Mouse (Mus musculus) megakaryocyte, embryonic 14.5 days (primary cell): ENCODE results near the gene 1700001O22Rik. TPM values are rescaled to one million over a fixed set of nuclear protein-coding genes. Genes with fewer than 3 reads are reported as not detected.
A peak's percentile ranks its signal among the peaks of the same experiment; 100 is the strongest.

Experiments used
- H3K27me3 ChIP-seq: replicated peaks from 2 replicates; pipeline ENCODE3; 2012; ENCODE audit warnings: inconsistent platforms
- H3K36me3 ChIP-seq: replicated peaks from 2 replicates; pipeline ENCODE3; 2012; ENCODE audit warnings: low read length, inconsistent platforms, mixed read lengths
- H3K4me1 ChIP-seq: 2 replicates; pipeline ENCODE4 v1.6.1; 2012; ENCODE audit warnings: inconsistent platforms
- H3K4me3 ChIP-seq: replicated peaks from 2 replicates; pipeline ENCODE3; 2012; ENCODE audit warnings: moderate library complexity, mild to moderate bottlenecking, inconsistent platforms
- H3K9me3 ChIP-seq: 2 replicates; pipeline ENCODE4 v1.6.1; 2012; ENCODE audit warnings: inconsistent platforms
- FLI1 ChIP-seq: IDR thresholded peaks from 2 replicates; pipeline ENCODE4 v1.6.1; 2012; ENCODE audit warnings: low read length, inconsistent platforms, mixed read lengths
- GATA1 ChIP-seq: IDR thresholded peaks from 3 replicates; pipeline ENCODE4 v1.6.1; 2012; ENCODE audit warnings: mixed read lengths, low read length, inconsistent platforms, borderline replicate concordance
- polyA plus RNA-seq: library from polyadenylated mRNA; stranded (reverse); fragments of >175 nt; gene quantifications from 2 replicates; pipeline ENCODE4 v1.2.3, GENCODE M21; 2012; ENCODE audit warnings: low replicate concordance; ENCODE audit not compliant: insufficient read depth

Gene 1700001O22Rik
- polyA plus RNA-seq, 1 experiment, result not detected

- peaks cover 41% of the 10 kb centered on the region for H3K4me1 ChIP-seq
- H3K36me3 ChIP-seq, result no peaks in the 10 kb centered on the region
- H3K4me3 ChIP-seq, result no peak overlapping the region
- H3K27me3 ChIP-seq, result peaks cover 78% of the 10 kb centered on the region
- TF ChIP-seq FLI1, result no peak
- no peak for TF ChIP-seq GATA1
- no peaks in the 10 kb centered on the region for H3K9me3 ChIP-seq
These were observed 4.0 kb downstream of the 1700001O22Rik start for GRCm38 (mm10) chr2:30799456-30799855.

DNA sequence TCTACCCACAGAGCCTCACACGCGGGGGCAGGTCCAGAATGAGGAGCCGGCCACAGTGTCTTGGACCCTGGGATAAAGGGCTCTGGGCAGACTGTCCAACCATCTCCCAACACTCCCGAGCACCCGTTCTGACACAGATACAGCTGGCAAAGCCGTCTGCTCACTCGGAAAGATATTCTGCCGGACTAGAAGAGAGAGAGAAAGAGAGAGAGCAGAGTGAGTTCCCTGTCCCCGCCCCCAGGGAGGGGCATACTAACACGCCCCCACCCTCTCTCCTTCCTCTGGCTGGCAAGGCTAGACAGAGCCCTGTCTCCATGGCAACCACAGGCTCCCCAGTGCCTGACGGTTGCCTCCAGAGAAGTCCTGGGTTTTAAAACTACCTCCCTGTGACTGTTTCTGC lies 7.1 kb downstream of the 1700001O22Rik start:
- Histone ChIP-seq H3K9me3 (no peaks in the 10 kb centered on the region), H3K4me1 (peaks cover 57% of the 10 kb centered on the region), H3K27me3 (peaks cover 67% of the 10 kb centered on the region), H3K36me3 (no peaks in the 10 kb centered on the region), H3K4me3 (peak overlapping the region; percentile 87)
- TF ChIP-seq GATA1, result no peak
- no peak for TF ChIP-seq FLI1

DNA sequence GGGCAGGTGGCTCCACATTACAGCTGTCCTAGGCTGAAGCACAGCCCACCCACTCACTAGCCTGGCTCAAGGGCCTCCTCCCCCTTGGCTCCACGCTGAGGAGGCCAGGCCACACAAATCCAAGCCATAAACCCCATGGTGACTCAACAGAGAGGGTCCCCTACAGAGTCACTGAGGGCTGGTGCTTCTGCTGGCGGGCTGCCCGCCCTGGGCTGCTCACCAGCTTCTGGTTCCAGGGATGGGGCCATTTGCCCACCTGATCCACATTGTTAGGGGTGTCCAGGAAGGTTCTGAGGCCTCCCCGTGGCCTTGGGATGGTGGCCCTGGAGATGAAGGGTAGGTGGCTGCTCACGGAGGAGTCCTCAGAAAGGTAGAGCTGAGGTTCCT lies 7.6 kb downstream of the 1700001O22Rik start:
- H3K4me3 ChIP-seq, result peak overlapping the region; percentile 87
- H3K4me1 ChIP-seq, result peaks cover 55% of the 10 kb centered on the region
- H3K36me3 ChIP-seq, result no peaks in the 10 kb centered on the region
- TF ChIP-seq FLI1 (no peak), GATA1 (no peak)
- no peaks in the 10 kb centered on the region for H3K9me3 ChIP-seq
- peaks cover 64% of the 10 kb centered on the region for H3K27me3 ChIP-seq

DNA sequence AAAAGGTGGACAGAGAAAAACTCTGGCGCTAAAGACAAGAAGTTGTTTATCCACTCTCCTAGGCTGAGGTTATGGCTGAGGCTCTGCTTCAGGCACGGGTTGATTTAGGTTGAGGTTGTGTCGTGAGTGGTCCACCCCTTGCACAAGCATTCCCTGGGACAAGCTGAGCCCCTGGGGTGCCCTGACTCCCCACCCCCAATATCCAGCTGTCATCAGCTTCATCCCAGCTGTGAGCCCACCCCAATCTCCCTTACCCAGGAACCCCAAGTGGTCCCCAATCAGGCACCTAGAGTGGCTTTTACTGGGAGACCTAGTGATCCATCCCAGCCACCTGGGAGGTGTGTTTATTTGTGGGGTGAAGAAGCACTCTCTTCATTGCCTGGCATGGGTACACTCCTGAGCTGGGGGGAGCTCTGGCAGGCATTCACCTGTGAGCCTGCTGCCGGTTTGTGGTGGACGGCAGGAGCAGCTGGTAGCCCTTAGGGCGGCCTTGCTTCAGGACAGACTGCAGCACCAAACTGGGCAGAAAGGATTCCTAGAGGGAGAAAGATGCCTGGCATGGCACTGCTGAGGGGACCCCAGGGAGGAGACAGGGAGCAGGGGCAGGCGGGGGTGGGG lies 8.1 kb downstream of the 1700001O22Rik start:
- Histone ChIP-seq H3K9me3 (no peaks in the 10 kb centered on the region), H3K4me1 (peaks cover 56% of the 10 kb centered on the region), H3K4me3 (peak overlapping the region; percentile 93), H3K27me3 (peaks cover 59% of the 10 kb centered on the region), H3K36me3 (no peaks in the 10 kb centered on the region)
- TF ChIP-seq FLI1, result no peak
- TF ChIP-seq GATA1, result no peak

DNA sequence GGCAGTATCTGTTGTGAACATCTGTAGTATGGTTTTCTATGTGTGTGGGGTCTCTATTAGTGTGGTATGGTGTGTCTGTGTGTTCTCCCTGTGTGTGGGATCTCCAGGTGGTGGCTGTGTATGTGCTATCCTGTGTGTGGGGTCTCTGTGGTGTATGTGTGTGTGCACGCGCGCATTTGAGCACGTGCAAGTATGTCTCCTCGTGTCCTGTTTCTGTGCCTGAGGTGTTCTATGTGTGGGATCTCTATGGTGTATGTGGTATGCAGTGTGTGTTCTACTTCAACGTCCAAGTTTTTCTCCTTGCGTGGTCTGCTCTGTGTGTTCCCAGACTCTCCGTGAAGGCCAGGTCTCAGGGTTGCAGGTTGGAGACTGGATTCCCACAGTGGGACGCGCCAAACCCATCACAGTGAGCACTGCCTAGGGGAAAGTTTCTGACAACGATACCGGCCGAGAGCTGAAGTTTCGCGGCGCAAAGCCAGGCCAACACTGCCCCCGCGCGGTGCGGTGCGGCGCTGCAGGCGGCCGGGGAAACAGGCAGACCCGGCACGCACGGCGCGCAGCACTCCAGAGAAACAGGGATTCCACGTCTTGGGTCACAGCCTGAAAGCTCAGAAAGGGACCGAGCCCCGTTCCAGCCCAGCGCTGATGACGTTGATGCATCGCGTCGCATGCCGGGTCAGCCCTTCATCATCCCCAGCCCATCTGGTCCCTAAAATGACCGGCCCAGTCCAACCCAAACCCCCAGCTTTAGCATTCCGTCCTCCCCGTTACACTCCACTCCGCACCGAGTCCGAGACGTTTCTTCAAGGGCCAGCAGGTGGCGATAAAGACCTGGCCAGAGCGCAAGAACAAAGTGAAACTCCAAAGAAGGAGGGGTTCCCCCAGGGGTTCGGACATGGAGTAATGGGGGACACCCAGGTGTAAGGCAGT lies 9.0 kb downstream of the 1700001O22Rik start:
- TF ChIP-seq GATA1, result no peak
- no peak for TF ChIP-seq FLI1
- Histone ChIP-seq H3K9me3 (no peaks in the 10 kb centered on the region), H3K27me3 (peaks cover 50% of the 10 kb centered on the region), H3K36me3 (no peaks in the 10 kb centered on the region), H3K4me3 (peak overlapping the region; percentile 93), H3K4me1 (peaks cover 58% of the 10 kb centered on the region)

DNA sequence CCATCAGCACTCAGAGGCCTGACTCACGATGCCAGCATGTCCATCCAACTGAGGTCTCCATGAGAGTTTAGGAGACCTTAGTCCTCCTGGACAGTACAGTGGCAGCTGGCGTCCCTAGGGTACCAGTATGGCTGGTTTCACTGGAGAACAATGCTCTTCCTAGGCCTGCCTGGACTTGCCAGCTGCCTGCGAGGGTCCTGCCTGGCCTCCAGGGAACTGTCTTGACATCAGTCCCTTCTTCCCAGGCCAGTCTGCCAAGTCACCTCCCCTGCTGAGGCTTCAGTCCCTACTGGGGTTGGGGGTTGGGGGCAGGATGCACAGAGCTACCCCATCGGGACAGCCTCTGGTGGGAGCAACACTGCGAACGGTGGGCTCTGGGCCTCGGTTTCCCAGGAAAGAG lies 11.4 kb downstream of the 1700001O22Rik start:
- H3K4me3 ChIP-seq, result no peak overlapping the region
- H3K9me3 ChIP-seq, result no peaks in the 10 kb centered on the region
- TF ChIP-seq GATA1 (no peak), FLI1 (no peak)
- peaks cover 28% of the 10 kb centered on the region for H3K27me3 ChIP-seq
- peaks cover 75% of the 10 kb centered on the region for H3K4me1 ChIP-seq
- no peaks in the 10 kb centered on the region for H3K36me3 ChIP-seq

DNA sequence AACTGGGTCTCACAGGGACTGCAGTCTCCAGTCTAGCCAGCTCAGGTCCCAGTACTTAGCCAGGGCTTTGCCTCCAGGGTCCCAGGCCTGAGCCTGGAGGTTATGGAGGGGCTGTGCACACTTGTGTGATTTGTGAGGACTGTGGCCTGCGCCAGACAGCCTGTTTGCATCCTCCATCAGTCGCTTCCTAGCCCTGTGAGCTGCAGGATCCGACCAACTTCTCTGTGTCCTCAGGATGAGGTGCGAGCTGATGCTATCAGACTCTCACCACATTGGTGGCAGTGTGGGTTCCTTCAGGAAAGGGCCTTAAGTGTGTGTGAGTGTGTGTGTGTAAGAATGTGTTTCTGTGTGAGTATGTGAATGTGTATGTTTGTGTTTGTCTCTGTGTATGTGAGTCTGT lies 16.0 kb downstream of the 1700001O22Rik start:
- H3K4me1 ChIP-seq, result peaks cover 83% of the 10 kb centered on the region
- TF ChIP-seq FLI1 (no peak), GATA1 (no peak)
- no peak overlapping the region for H3K4me3 ChIP-seq
- H3K9me3 ChIP-seq, result no peaks in the 10 kb centered on the region
- peaks cover 28% of the 10 kb centered on the region for H3K27me3 ChIP-seq
- no peaks in the 10 kb centered on the region for H3K36me3 ChIP-seq

GRCm38 (mm10) chr2:30784078-30784994 lies 19.1 kb downstream of the 1700001O22Rik start:
- Histone ChIP-seq H3K4me3 (peak overlapping the region; percentile 59), H3K4me1 (peaks cover 80% of the 10 kb centered on the region), H3K36me3 (peaks cover 4% of the 10 kb centered on the region), H3K9me3 (no peaks in the 10 kb centered on the region), H3K27me3 (peaks cover 18% of the 10 kb centered on the region)
- TF ChIP-seq FLI1, result no peak
- no peak for TF ChIP-seq GATA1

DNA sequence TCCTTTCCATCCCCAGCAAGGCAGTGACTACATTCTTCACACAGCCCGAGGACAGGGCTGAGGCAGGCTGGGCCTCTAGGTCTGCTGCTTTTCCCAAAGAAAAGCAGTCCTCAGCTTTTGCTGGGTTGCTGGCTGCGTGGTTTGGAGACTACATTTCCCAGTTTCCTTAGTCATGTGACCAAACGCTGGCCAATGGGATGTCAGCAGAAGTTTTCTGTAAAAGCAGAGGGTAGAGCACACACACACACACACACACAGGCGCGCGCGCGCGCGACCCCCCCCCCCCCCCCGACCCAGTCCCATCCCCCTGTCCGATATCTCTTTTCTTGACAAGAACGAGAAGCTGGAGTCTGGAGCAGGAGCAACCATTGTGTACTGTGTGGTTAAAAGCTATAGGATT lies 20.1 kb downstream of the 1700001O22Rik start:
- no peak for TF ChIP-seq GATA1
- TF ChIP-seq FLI1, result no peak
- H3K4me3 ChIP-seq, result peak overlapping the region; percentile 31
- H3K27me3 ChIP-seq, result peaks cover 21% of the 10 kb centered on the region
- peaks cover 10% of the 10 kb centered on the region for H3K36me3 ChIP-seq
- H3K9me3 ChIP-seq, result no peaks in the 10 kb centered on the region
- peaks cover 81% of the 10 kb centered on the region for H3K4me1 ChIP-seq
